Mouse (Mus musculus): Measurements from ENCODE around the gene Inka1.

DNA sequence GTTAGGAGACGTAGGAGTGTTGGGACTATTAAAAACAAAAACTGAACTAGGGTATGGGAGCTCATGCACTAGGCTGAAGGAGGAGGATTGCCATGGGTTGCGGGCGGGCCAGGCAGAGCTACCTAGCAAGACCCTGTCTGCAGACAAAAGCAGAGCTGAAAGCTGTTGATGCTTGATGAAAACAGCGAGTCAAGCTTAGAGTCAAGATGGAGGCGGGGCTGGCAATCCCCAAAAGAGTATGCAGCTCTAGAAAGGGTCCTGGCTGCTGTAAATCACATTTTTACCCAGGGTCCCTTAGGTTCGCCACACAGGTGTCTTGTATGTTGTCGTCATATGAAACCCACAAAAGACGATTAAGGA lies 17.8 kb upstream of the Inka1 start:
- no peak for TF ChIP-seq CTCF (conservative IDR thresholded peaks at IDR 0.05; ENCODE audit: insufficient read depth, insufficient read length, low read depth, low read length)
- TF ChIP-seq POLR2A (IDR thresholded peaks at IDR 0.05; ENCODE audit: low read depth, low read length): no peak
